Mouse (Mus musculus) ES-Bruce4 (cell line): ENCODE measurements around the gene Rpa1.

Experiments used
- EP300 ChIP-seq: IDR thresholded peaks from 2 replicates; pipeline ENCODE4 v1.6.1; 2011; ENCODE audit warnings: low read depth, low read length; ENCODE audit not compliant: insufficient read depth
- POLR2A ChIP-seq: IDR thresholded peaks from one replicate; pipeline ENCODE4 v1.8.1; 2011; ENCODE audit warnings: low read length; ENCODE audit not compliant: insufficient read depth

GRCm38 (mm10) chr11:75325116-75325968 is 22.8 kb downstream of the Rpa1 start:
- no peak for TF ChIP-seq POLR2A
- TF ChIP-seq EP300: no peak
